Mouse (Mus musculus) kidney, postnatal 14 days (tissue): Measurements from ENCODE around the gene Tlr8.

ENCODE experiments used
- DNase-seq: peaks from one replicate; pipeline ENCODE4 v3.0.0; 2022; ENCODE audit warnings: mixed read lengths

Gene Tlr8

DNA sequence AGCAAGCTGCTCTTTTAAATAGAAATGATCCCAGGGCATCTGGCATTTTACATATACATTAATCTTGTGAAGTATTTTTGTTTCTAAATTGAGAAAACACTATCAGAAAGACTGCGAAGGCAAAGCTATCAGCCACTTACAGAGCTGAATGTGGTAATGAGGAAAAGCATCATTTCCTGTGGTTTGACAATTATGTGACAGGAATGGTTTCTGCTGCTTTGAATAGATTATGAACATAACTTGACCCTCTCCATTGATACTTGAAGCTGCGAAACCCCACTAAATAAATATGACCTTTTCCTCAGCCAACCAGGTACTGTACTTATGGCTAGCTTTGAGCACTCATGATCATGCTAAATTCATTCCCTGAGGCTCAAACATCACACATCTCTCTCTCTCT is 62.8 kb downstream of the Tlr8 start:
- DNase-seq, result no peak

DNA sequence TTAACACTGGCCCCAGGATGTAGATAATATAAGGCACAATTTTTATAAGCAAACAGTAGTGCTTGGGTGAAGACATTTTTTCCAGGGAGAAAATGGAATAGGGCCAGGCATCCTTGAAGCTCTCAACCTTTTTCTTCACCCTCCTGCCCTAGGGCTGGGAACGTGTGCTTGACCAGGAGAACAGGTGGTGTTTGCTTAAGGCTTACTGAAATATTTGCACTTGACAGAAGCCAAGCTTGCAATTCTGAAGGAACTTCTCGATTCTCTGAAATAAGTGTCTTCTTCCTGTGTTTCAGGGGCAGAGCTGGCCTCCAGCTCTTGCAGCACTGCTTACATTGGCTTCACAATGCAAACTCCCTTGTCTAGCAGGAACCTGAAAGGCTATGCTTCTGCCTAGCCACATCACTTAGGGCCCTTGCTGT is 68.9 kb downstream of the Tlr8 start:
- no peak for DNase-seq
